Mouse (Mus musculus) heart, adult 8-10 months (tissue): Measurements from ENCODE around the gene Gm8764. TPM values are rescaled to one million over a fixed set of nuclear protein-coding genes. Genes with fewer than 3 reads are reported as not detected.
"Not testable (repeated sequence)": the region's sequence is repeated elsewhere in the genome, so short reads cannot be mapped to it uniquely, and the experiment has no call there.

Source experiments
- DNase-seq: peaks from one replicate; pipeline ENCODE4 v3.0.0; 2022; ENCODE audit warnings: low spot score
- total RNA-seq, 4 experiments: library from RNA; stranded (reverse); gene quantifications; 2 replicates each; pipeline ENCODE4 v1.2.4; 2022

Gm8764 gene
- total RNA-seq, result not detected

DNA sequence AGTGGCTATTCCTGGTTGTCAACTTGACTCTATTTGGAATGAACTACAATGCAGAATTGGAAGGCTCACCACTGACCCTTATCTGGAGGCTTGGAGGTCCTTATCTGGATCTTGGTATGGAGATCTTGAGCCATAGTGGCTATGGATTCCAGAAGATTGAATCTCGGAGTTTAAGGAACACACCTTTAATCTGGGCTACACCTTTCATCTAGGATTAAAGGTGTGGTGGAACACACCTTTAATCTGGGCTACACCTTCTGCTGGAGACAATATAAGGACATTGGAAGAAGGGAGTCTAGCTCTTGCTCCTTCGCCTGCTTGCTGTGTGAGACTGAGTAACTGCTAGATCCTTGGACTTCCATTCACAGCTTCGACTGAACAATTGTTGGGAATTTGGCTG is at the start of gene Gm8764:
Gene Gm8764 (plus strand): TSS at position 301 of the 400 bp plus-strand sequence.
- DNase-seq, result not testable (repeated sequence)

DNA sequence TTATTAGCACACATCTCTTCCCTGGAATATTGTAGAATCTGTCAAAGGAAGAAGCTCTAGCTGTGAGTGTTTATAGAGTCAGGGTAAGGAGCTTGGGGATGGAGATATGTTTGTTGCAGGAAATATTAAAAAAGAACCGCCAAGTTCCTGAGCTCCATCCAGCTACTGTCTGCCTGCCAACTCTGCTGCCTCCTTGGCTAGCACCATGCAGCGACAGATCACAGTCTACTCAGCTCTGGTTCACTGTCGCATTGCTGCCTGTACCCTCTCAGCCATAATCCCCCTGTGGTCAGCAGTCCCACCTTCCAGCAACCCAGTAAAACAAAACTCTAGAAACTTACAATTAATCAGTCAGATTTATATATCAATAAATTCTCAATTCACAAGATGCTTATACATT is 49.8 kb upstream of the Gm8764 start:
- DNase-seq, result no peak

DNA sequence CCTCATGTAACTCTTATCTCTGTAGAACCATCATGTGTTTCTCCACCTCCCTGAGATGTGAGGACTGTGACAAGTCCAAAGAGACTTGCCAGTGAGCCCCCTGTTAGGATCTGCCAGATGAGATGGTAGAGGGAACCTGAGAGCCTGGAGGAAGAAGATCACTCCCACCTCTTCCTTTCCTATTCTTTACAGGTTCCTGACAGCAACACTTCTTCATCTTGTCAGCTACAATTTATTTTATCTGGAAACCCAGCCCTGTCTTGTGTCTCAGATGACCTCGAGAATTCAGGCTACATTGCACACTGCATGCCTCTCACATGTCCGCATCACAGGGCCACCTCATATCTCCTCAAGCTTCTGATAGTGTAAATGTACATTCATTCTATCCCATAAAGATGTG is 41.5 kb upstream of the Gm8764 start:
- no peak for DNase-seq

DNA sequence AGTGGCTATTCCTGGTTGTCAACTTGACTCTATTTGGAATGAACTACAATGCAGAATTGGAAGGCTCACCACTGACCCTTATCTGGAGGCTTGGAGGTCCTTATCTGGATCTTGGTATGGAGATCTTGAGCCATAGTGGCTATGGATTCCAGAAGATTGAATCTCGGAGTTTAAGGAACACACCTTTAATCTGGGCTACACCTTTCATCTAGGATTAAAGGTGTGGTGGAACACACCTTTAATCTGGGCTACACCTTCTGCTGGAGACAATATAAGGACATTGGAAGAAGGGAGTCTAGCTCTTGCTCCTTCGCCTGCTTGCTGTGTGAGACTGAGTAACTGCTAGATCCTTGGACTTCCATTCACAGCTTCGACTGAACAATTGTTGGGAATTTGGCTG is 17.1 kb upstream of the Gm8764 start, which contains the start of gene Gm21293:
Gene Gm21293 (plus strand): TSS at position 301 of the 400 bp plus-strand sequence.
- DNase-seq, result not testable (repeated sequence)

DNA sequence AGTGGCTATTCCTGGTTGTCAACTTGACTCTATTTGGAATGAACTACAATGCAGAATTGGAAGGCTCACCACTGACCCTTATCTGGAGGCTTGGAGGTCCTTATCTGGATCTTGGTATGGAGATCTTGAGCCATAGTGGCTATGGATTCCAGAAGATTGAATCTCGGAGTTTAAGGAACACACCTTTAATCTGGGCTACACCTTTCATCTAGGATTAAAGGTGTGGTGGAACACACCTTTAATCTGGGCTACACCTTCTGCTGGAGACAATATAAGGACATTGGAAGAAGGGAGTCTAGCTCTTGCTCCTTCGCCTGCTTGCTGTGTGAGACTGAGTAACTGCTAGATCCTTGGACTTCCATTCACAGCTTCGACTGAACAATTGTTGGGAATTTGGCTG is 8.6 kb upstream of the Gm8764 start, which contains the start of gene Gm6763:
Gene Gm6763 (plus strand): TSS at position 301 of the 400 bp plus-strand sequence.
- DNase-seq, result not testable (repeated sequence)

DNA sequence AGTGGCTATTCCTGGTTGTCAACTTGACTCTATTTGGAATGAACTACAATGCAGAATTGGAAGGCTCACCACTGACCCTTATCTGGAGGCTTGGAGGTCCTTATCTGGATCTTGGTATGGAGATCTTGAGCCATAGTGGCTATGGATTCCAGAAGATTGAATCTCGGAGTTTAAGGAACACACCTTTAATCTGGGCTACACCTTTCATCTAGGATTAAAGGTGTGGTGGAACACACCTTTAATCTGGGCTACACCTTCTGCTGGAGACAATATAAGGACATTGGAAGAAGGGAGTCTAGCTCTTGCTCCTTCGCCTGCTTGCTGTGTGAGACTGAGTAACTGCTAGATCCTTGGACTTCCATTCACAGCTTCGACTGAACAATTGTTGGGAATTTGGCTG is 8.4 kb downstream of the Gm8764 start, which contains the start of gene Gm21304:
Gene Gm21304 (plus strand): TSS at position 301 of the 400 bp plus-strand sequence.
- DNase-seq, result not testable (repeated sequence)

DNA sequence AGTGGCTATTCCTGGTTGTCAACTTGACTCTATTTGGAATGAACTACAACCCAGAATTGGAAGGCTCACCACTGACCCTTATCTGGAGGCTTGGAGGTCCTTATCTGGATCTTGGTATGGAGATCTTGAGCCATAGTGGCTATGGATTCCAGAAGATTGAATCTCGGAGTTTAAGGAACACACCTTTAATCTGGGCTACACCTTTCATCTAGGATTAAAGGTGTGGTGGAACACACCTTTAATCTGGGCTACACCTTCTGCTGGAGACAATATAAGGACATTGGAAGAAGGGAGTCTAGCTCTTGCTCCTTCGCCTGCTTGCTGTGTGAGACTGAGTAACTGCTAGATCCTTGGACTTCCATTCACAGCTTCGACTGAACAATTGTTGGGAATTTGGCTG is 16.9 kb downstream of the Gm8764 start, which contains the start of gene Gm21312:
Gene Gm21312 (plus strand): TSS at position 301 of the 400 bp plus-strand sequence.
- not testable (repeated sequence) for DNase-seq

DNA sequence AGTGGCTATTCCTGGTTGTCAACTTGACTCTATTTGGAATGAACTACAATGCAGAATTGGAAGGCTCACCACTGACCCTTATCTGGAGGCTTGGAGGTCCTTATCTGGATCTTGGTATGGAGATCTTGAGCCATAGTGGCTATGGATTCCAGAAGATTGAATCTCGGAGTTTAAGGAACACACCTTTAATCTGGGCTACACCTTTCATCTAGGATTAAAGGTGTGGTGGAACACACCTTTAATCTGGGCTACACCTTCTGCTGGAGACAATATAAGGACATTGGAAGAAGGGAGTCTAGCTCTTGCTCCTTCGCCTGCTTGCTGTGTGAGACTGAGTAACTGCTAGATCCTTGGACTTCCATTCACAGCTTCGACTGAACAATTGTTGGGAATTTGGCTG is 25.4 kb downstream of the Gm8764 start, which contains the start of gene Gm20765:
Gene Gm20765 (plus strand): TSS at position 301 of the 400 bp plus-strand sequence.
- DNase-seq, result not testable (repeated sequence)

DNA sequence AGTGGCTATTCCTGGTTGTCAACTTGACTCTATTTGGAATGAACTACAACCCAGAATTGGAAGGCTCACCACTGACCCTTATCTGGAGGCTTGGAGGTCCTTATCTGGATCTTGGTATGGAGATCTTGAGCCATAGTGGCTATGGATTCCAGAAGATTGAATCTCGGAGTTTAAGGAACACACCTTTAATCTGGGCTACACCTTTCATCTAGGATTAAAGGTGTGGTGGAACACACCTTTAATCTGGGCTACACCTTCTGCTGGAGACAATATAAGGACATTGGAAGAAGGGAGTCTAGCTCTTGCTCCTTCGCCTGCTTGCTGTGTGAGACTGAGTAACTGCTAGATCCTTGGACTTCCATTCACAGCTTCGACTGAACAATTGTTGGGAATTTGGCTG is 33.9 kb downstream of the Gm8764 start, which contains the start of gene Gm4340:
Gene Gm4340 (plus strand): TSS at position 301 of the 400 bp plus-strand sequence.
- not testable (repeated sequence) for DNase-seq

DNA sequence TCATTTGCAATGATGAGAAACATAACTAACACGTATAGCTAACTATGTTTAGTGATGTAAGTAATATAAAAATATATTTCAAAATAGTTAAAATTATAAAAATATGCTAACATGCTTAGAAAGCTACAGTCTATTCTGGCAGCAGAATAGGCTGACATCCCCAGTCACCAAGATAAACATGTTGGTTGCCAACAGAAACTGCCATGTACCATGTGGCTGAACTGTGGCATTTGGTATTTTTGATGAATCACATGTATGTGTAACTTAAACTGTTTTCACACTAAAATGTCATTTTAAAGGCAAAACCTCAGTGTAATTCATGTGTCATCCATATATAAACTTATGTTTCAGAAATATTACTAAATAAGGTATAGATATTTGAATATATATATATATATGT is 49.8 kb downstream of the Gm8764 start:
- no peak for DNase-seq

DNA sequence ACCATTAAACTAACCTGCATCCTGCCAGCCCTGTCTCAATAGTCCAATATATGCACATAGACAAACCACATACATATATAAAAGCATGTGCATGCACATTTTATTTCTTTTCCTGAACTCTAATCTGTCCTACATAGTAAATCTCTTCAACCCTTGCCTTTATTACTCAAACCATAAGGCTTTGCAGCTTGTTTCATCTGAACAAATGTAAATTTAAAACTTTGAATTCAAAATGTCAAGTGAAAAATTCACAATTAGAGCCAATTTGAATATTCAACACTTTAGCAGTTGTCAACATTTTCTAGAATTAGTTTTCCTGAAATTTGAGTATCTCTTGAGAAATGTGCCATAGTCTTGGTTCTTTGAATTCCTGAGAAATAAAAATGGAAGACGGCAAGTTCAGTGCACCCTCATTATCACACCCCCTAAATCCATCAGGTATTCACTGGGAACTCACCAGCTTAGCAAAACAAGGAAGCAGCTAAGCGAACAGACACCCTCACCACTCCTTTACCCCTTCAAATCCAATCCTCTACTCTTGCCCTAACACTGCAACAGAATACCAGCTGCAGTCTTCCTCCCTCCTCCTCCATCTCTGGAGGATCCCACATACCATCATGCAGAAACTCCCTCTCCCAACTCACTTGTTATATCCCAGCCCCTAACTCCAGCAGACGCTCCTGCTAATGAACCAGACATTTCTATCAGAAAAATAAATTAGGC is 50.6 kb downstream of the Gm8764 start:
- no peak for DNase-seq

Other genes with a start within 250 kb of the Gm8764 start
- not detected for gene Gm21293, start 17.0 kb upstream of the Gm8764 start, total RNA-seq
- gene Gm6763, start 8.5 kb upstream of the Gm8764 start, total RNA-seq, result not detected
- gene Gm21304, start 8.5 kb downstream of the Gm8764 start, total RNA-seq, result not detected
- gene Gm21312, start 17.0 kb downstream of the Gm8764 start, total RNA-seq, result not detected
- gene Gm20765, start 25.5 kb downstream of the Gm8764 start, total RNA-seq, result not detected
- gene Gm4340, start 34.0 kb downstream of the Gm8764 start, total RNA-seq, result not detected